Mouse (Mus musculus) forelimb bud, embryonic 11.5 days (tissue): ENCODE measurements at regions not wholly inside any gene's neighbourhood (a gene's known extent, or its start where the extent isn't known, plus 50 kb on each side); places are given as distances from the start of the nearest gene placed in this dataset.

Source experiments
- DNase-seq: peaks from one replicate; pipeline ENCODE4 v3.0.0-alpha.2; 2012; ENCODE audit warnings: low read depth, low spot score

DNA sequence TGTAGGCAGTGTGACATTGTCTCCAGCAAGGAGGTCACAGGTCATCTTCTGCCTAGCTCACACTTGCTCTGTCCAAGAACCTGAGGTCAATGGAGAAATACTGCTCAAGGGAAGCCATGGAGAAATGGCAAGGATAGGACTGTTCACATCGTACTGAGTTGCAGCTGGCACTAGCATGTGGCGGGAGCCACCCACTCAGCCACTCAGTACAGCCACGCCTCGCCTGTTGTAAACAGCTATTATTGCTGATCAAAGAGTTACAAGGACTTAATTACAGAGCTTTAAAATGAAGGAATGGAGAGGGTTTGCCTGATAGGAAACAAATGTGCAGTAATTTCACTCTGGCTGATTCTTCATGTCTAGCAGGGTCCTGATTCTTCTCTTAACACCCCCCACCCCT lies 64.8 kb downstream of the Dll1 start:
- no peak for DNase-seq

DNA sequence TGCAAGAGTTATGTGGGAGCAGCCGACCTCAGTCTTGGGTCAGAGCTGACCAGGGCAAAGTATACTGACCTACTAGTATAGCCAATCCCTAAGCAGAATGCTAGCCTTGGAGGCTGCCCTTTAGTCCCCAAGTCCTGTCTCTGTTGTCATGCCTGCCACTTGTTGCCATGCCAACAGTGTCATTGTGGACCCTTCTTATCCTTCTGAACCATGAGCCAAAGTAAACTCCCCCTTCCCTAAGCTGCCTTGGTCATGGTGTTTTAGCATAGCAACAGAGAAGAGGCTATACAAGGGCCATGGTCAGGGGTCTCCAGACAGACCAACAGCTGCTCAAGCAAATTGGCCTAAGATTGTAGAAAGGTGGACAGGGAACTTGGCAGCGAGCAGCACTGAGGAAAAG lies 66.2 kb downstream of the Dll1 start:
- no peak for DNase-seq

DNA sequence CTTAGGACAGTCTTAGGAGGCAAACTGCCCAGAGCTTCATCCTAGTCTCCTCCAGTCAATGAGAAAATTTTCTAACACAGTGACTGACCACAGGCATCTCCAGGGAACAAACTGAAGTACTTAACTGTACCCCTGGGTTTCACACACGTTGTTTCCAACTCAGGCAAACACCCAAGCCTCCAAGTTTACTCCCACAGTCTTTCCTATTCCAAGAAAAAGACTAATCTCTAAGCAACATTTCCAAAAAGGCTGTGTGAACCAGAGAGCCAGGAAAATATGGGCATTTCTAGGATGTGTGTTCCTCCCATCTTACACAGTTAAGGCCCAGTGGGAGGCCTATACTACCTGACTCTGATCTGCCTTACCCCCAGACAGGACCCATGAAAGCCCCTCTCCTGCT lies 74.6 kb downstream of the Dll1 start:
- DNase-seq = no peak

DNA sequence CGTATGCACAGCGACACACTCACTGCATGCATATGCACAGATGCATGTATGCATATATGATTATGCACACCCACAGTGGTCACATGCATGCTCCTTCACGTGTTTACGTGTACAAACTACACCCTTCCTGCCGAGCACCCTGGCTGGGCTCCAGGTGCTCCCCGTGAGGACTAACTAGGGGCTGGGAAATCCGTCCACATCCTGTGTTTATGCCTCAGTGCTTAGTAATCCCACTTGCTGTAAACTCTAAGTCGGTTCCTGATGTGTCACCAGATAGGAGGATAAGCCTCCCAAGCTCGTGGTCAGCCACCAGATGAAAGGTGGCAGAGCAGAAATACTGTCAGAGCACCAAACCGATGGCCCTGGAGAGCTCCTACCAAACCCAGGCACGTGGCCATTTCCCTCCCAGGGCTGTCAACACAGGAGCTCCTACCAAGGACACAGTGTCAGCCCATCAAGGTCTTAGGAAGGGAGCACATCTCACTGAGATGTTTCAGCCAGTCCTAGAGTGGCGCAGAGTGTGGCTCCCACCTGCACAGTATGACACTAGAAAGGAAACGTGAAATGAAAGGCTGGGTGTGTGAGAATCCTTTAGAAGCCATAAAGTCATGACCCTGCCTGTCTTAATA lies 76.8 kb downstream of the Dll1 start:
- DNase-seq = no peak

DNA sequence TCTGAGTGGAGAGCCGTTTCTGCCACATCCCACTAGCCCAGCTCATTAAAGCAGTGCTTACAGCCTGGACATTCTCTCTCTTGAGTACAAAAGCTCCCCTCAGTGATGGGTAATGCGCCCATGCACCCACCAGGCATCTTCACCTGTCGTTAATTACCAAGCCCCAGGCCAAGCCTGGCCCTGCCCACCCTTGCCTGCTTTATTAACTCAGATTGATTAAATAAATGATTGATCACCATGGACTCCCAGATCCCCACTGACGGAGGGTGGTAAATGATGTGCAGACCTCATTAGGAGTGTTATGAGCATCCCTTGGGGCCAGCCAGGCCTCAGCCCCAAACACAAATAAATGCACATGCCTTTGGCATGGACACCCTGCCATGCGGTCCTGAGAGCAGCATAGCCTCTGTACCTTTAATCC lies 82.5 kb downstream of the Dll1 start:
- DNase-seq = peak; percentile 47

DNA sequence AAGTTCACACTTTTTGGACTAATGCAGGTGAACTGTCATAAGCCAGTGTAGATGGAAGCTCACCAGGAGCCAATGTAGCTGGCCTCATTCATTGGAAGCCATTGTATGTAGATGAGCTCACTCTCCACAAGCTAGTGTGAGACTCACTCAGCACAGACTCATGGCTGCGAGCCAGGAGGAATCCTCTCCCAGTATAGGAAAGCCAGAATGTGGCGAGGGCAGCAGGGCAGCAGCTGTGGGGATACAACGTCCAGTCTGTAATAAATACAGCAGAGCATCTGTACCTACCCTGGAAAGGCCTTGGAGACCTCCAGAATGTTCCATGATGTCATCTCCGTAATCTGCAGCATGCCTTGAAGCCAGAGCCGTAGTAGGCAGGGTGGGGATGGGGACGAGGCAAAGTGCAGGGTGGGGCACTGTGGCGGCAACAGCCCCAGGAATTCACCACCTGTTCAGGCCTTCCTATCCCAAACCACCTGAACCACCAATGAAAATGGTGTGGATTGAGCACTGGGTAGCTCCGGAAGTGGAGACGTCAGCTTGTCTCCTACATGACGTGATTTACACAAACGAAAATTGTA lies 84.1 kb downstream of the Dll1 start:
- DNase-seq = no peak

DNA sequence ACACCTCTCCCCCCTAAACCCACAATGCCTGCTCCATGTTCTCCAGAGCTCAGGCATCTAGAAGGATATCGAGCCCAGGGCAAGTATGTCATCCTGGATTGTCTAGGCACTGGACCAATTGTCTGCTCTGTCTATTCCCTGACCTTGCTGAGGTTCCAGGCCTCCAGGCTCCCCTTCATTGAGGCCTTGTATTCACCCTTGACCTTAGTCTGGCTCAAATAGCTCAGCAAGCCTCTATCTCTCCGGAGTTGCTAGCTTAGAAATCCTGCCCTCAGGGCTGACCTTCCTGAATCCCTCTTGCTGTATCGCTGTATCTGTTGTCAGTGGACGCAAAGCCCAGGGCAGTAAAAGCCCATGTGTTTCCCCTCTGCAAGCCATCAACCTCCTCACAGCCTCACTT lies 85.0 kb downstream of the Dll1 start:
- no peak for DNase-seq

DNA sequence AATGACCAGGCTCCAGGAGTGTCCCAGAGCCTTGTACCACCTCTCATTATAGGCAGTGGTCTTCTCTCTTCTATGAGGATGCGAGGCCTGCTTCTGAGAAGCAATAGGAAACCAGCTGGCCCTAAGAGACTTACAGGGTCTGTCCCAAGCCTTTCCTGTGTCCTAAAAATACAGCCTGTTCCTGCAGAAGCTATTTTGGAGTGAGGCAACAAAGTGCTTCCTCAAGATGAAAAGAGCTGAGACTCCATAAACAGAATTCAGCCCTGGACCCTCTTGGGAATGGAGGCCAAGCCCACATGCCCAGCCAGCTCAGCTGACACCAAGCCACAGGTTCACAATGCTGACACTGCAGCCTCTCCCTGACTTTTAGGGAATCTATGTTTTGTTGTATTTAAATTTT lies 86.3 kb downstream of the Dll1 start:
- DNase-seq = no peak

DNA sequence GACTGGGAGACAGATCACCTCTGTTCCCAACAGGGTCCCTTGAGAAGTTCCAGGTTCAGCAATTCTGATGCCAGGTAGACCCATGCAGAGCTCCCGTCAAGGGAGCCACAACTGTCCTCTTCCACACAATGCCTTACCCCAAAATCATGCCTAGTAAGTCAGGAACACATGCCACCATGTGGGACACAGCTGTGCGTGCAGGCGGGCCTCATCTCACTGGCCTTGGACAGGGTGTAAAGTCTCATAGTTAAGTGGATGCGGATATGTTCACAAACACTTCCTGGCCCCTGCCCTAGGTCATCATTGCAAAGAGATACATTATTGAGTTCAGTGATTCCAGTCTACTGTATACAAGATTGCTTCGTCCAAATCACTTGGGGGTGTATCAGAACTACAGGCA lies 87.6 kb downstream of the Dll1 start:
- no peak for DNase-seq

DNA sequence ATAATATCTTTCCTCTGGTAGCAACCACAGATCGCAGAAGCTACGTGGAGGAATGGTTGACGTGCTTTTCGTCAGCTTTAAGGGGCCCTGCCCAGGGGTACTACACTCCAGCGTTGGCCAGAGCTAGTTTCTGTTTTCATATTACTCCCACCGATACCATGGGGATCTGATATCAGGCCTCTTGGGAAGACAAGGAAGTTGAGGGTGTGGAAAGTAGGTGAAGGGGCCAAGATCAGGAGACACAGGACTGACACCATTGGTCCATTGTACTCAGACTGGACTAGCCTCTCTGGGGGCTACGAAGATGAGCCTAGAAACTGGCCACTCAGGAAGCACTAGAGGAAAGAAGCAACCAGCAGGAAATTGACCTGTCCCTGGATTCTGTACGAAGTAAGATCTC lies 88.0 kb downstream of the Dll1 start:
- DNase-seq = no peak

DNA sequence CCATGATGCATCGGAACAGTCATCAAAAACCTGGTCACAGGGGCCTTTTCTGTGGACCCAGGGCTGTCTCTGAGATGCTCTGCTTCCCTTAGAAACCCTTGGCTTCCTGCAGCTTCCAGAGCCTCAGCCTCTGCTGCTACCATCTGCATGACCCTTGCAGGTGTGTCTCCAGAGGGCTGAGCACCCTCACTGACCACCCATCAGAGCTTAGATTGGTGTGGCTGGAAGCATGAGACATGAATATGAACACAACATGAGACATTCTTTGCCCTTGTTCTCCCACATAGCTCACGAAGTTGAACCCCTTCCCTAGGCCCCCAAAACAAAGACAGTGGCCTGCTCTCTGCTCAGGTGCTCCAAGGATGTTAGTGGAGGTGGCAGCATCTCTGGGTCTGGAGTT lies 90.1 kb downstream of the Dll1 start:
- DNase-seq = no peak

DNA sequence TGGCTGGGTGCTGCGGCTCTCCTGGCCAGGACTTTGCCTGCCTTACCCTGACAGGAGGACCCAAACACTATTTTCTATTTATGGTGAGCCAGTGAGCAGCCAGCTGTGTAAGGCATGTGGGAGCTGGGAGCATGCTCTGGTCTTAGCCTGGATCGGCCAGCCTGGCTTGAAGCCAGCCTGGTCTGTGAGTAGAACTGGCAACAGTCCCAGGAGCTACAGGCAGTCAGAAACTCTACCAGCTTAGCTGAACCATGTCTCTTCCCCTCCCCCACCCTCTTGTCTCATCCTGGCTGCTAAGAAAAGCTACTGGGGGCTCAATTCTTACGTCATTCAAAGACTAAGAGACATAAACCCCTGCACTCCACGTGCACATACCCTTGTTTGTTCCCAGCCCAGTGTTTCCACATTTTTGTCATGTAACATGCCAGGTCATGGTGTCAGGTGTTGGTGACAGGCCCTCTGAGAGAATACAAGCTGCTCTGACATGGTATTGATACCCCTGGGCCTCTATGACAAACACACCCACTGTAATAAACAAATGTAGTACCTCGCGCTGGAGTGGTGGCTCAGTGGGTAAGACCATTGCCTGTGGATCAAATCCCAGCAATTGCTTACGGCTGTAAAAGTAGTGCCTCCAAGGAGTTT lies 91.2 kb downstream of the Dll1 start:
- DNase-seq = no peak

DNA sequence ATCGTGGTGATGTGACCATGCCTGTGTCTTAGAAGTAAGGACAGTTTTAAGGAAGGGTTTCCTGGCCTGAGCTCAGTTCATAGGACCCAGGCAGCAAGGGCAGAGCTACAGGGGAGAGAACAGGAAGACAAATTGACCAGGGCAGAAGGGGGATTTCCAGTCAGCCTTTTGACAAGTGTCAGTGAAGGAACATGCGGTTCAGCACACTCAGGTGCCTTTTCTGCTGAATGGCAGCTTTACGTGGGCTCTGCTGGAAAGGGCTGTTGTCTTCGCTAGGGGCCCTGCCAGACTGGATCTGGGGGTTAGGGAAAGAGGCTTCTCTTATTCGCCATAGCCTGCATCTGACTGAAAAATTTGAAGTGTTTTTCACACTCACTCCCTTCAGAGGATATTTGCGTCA lies 106.8 kb downstream of the Dll1 start:
- no peak for DNase-seq

DNA sequence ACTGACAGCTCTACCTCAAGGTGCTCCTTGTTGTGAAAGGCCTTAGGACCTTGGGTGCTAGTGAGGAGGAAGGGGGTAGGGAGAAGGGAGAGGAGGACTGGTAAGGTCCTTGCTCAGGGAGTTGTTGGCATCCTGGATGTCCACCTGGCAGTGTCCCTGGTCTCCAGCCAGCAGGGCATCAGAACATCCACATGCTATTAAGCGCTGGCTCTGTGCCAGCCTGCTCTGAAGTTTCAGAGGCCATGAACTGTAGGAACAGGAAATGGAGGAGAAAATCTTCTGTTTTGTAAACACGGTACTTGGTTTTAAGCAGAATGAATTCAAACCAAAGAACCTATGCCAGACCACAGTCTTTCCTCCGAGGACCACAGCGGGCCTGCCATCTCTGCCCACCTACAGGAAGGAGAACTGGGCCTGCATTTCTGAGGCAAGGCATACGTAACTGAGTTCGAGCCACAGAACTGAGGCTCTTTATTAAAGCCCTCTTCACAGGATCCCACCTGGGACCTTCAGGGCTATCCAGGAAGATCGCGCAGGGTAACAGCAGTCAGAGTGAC lies 107.5 kb downstream of the Dll1 start:
- no peak for DNase-seq

DNA sequence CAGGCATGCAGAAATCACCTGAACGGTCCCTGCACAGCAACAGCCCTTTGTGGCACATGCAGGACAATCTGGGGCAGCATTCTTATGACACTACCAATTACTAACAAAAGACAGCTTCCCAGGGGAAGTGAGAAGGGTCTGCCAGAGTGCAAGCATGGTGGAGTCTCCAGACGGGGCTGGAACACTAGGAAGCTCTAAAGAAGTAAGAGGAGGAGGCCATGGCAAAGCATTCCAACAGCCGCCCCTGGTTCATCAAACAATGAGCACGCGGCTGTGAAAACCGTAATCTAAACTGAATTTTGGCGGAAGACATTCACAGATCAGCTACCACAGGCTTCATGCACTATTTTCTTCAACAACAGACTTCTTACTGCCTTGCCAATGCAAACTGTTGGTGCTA lies 109.0 kb downstream of the Dll1 start:
- DNase-seq = no peak

DNA sequence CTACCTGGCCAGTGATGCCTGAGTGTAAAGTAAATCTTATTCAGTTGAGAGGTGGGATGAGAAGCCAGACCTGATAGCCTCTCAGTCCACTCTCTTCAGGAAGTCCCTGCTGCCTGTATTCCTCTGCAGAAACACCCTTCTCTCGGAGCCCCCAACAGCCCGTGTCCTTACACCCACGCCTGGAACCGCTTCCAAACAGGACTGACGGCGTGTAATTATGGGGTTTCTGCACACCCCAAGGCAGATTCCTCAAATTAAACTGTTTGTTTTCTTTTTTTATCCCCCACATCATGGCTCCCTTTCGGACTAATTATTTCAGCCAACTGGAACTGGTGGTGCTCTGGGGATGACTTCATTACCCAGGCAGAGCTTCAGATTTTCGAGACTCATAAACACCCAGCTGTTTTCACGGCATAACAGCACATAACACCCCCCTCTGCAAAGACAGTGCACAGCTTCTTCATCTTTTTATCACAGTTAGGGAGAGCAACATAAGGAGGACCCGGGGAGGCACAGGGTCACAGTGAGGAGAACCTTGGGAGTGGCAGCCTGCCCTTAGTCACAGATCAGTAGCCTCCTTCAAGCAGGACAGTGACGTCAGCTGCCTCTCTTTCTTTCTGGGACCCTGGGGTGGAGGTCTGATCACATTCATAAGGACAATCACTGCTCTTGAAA lies 117.1 kb downstream of the Dll1 start:
- no peak for DNase-seq

DNA sequence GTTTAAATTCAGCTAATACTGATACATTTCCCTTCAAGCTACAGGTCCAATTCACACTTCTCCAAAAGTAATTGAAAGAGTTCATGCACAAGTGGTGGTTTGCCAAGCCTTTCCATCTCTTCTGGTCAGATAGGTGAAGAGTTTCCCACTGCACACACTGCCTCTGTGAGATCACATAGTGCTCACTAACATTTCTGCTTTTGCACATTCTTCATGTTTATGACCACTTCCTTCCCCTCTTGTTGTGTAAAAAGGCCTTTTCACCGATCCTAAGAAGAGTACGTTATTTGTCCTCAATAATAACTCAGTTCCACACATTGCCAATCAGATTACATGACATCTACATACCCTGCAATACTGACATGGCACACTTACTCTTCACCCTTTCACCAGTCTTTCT lies 120.8 kb downstream of the Dll1 start:
- no peak for DNase-seq

DNA sequence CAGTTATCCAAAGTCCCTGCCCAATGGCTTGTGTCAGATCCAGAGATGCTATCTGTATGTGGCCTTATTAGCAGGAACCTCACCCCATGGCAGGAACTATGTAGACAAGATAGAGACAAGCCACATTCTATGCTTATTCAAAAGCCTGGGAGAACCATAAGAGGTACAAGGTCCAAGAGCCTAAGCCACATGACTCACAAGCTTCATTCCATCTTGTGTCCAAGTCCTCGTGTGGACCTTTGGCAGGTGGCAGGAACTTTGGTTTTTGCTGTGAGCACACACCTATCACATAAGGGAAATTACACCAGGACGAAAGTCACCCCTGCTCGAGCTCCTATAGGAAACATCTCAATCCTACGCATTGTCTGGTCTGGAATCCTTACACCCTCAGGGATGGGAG lies 122.9 kb downstream of the Dll1 start:
- DNase-seq = no peak

DNA sequence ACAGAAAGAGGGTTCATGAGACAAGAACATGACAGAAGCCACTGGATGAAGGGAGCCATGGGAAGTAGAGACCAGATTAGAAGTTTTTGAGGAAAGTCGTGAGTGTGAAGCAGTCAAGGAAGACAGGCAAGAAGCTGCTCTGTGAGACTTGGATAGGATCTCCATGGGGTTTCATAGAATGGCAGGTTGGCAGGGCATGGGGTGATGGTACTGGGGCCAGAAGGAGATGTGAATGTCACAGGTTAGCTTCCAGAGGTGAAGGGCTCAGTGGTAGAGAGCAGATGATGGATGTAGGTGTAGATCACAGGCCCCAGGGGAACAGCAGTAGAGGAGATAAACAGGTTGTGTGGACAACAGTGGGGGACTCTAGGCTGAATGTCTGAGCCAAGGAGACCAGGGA lies 123.4 kb downstream of the Dll1 start:
- no peak for DNase-seq

DNA sequence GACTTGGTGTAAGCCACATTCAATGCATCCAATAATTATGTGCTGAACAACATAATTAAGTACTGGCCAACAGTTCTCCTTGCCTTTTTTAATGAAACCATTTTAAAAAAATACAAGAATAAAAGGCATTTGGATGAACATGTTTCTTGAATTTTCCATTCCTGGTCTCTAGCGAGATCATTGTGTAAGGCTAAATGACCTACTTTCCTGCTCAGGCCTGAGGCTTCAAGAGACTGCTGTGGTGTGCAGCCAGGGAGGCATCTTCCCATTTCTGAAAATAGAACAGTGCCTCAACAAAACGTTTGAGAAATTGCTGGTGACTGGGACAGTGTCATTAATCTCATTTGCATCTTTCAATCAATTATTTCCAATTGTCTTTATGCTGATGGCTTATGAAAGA lies 124.5 kb downstream of the Dll1 start:
- DNase-seq = no peak

DNA sequence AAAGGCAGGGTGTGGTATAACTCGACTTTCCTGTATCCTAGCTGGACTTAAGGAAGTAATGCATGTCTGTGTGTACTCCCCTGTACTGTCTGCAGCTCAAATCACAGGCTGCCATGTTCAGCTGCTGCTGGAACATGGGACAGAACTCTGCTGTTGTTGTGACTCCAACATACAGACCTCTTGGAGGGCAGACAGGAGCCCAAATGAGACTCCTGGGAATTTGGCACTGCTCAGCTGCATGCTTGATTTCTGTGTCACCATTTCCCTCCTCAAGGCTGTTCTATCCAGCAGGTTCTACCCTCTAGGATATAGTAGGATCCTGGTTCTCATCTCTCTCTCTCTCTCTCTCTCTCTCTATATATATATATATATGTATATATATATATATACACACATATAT lies 125.0 kb downstream of the Dll1 start:
- DNase-seq = no peak

DNA sequence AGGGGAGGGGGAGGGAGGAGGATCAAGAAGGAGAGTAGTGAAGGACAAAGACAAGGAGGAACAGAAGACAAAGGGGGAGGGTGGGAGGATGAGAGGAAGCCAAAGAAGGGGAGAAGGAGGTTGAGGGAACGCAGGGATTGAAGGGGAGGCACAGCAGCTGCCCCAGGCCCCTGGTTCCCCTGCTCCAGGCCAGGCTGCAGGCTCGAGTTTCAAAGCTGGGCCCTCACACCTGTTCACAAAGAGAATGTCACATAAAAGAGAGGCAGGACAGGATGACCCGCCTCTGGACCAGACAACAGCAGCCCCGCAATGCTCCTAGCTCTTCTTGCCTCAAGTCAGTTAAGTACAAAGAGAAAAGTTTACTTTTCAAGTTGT lies 128.3 kb downstream of the Dll1 start:
- DNase-seq = no peak
